Mouse (Mus musculus): ENCODE data around the gene Ndel1.
A peak's percentile ranks its signal among the peaks of the same experiment; 100 is the strongest.

Ndel1 gene

GRCm38 (mm10) chr11:68871748-68872147 is at the start of gene Ndel1:
Gene Ndel1, minus strand, starts transcription at chr11:68871858.
- no peak for DNase-seq

DNA sequence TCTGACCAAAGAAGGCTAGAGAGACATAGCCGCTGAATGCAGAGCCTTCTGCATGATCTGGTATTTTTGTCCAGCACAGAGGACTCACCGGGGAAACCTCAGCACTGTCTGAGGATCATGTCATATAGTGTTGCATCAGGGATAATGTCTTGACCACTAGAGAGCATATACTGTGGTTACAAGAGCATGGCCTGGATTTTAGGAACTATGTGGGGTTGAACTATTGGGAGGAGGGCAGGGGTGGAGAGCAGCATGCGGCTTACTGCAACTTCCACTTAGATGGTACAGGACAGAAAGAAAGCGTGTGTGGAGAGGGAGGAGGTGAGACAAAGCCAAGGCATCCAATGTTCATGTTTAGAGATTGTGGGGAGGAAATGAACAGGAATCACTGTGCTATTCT is 42.9 kb upstream of the Ndel1 start:
- no peak for DNase-seq

DNA sequence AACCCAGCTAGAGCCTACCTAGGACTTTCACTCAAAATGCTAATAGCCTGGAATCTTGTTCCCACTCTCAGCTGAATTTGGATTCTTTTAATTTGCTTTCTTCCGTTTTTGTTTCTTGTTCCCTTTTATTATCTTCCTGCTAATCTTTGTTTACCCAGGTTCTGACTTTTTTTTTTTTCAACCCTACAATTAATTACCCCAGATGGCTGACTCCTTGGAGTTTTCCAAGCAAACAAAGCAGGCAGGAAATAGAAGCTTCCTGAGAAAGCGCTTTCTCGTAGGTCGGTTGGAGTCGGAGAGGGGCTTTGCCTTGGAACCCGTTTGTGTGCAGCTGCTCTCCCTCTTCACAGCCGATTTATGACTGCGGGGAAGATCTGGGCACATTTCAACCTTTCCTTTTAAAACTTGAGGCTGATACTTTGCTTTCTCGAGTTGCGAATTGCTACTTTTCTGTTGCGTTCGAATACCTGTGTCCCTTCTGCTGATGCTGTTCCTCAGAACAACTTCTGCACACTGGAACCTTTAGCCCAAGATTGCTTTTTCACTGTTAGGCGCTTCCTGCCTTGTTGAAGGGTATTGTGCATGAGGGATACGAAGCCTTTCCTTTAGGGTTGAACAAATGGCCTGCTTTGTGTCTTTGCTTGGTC is 40.0 kb upstream of the Ndel1 start:
- DNase-seq, result no peak

DNA sequence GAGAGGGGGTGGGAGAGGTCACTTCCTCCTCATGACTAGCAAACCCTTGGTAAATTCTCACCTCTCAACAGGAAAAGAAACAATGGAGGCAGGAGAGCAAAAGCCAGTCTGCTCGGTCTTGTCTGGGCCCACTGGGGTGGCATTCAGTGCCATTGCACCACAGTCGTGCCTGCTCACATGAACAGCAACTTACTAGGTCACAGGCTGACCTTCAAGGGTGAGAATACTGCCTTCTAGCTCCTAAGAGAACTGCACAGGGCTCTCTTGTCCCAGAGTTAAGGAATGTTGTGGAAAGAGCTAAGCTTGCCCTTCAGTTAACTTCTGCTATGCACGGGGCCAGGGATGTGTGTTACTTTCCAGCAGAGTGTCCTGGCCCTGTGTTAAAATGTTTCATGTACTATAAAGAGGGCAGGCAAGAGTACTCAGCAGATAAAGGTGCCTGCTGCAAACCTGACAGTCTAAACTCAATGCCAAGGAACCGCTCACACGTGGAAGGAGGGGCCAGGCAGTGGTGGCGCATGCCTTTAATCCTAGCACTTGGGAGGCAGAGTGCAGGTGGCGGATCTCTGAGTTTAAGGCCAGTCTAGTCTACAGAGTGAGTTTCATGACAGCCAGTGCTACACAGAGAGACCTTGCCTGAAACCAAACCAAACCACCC is 37.3 kb upstream of the Ndel1 start:
- no peak for DNase-seq

DNA sequence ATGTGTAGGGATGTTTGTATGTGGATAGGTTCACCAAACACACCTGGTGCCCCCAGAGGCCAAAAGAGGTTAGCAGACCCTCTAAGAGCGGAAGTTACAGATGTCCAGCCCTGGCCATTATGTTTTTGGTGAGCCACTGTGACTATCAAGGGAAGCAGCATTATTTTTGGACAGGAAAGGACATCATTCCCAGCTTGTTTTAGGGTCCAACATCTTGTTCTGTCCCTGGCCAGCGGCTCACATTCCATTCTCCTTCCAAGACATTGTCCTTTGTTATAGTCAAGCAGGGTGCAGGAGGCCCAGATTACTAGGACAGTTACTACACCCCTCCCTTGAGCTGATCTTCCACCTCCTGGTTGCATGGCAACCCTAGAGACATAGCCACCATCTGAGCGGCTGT is 35.6 kb upstream of the Ndel1 start:
- no peak for DNase-seq

DNA sequence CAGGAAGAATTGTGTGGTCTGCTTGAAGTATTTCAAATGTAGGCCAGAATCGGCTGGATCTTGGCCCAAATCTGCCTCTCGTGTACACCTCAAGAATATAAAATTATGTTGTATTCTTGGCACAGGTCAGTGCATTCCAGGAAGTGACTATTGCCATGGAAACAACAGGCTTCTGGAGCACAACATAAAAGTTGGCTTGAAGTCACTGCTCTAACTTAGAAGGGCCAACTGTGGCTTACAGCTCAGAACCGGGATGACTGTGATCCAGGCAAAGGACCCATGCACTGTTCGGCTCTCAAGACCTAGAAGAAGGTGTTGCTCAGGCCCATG is 34.8 kb upstream of the Ndel1 start:
- no peak for DNase-seq

GRCm38 (mm10) chr11:68905665-68906460 is 34.2 kb upstream of the Ndel1 start:
- DNase-seq, result no peak

GRCm38 (mm10) chr11:68905138-68905531 is 33.5 kb upstream of the Ndel1 start:
- no peak for DNase-seq

- DNase-seq, result peak; percentile 55
These were observed 32.9 kb upstream of the Ndel1 start for GRCm38 (mm10) chr11:68904375-68905137.

GRCm38 (mm10) chr11:68903775-68904174 is 32.1 kb upstream of the Ndel1 start:
- DNase-seq, result no peak

DNA sequence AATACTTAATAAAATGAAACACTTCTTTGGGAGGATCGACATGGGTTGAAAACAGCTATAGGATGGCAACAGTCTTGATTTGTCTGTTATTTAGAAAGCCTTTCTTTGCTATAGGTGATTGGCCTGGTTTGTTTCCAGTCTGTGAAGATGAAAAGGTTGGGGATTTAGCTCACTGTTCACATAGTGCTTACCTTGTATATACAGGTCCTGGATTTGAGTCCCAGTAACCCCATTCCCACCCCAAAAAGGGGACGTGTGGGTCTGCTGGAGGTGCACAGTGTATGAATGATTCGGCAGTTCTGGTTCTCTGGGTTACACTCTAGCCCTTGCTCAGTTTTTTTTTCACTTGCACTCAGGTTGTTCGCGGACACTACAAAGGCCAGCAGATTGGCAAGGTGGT is 31.2 kb upstream of the Ndel1 start:
- no peak for DNase-seq

DNA sequence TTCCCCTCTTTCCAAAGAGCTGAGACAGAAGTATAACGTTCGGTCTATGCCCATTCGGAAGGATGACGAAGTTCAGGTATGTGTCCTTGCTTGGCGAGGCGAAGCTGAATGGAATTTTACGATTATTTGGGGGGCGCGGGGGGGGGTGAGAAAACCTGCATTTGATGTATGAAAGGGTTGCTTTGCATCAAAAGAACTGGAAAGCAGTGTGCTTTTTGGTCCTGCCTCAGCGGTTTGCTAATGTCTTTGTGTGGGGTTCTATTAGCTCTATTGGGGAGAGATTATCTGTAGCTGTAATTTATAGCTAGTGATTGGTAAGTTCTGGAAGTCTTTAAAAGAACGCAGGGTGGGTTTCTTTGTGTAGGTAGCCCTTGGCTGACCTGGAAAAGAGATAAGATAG is 30.7 kb upstream of the Ndel1 start:
- DNase-seq, result no peak

- no peak for DNase-seq
These were observed 30.3 kb upstream of the Ndel1 start for GRCm38 (mm10) chr11:68902047-68902364.

DNA sequence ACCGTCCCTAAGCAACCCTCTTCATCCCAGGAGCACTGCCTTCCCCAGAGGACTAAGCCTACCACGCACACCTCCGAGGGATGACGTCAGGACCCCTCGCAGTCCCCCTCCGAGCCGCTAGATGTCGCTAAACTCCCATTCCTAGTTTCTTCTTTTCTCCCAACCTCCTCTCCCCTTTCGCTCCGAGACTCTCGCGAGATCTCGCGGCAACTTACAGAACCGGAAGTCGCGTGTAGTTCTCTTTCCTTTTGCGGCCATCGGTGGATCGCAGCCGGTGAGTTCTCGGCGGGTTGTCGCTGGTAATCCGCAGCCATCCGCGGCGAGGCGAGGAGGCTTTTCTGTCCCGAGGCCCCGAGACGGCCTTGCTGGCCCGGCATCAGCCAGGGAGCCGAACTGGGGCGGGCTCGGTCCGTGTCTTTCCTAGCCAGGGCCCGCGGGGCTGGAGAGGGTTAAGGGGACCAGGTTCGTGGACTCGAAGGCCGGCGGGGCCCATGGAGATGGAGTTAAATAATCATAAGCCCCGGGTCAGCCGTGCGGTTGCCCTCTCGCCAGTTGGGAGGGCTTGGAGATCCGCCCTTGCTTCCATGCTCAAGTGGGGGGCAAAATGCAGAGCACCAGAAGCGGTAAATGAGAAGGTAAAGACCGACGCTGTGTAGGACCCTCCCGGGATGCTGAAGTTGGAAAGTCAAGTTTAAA is 29.8 kb upstream of the Ndel1 start, which contains the start of gene Rpl26:
TSS of gene Rpl26 (plus strand) at position 233 of the 696 bp plus-strand sequence.
- DNase-seq, result peak; percentile 98

DNA sequence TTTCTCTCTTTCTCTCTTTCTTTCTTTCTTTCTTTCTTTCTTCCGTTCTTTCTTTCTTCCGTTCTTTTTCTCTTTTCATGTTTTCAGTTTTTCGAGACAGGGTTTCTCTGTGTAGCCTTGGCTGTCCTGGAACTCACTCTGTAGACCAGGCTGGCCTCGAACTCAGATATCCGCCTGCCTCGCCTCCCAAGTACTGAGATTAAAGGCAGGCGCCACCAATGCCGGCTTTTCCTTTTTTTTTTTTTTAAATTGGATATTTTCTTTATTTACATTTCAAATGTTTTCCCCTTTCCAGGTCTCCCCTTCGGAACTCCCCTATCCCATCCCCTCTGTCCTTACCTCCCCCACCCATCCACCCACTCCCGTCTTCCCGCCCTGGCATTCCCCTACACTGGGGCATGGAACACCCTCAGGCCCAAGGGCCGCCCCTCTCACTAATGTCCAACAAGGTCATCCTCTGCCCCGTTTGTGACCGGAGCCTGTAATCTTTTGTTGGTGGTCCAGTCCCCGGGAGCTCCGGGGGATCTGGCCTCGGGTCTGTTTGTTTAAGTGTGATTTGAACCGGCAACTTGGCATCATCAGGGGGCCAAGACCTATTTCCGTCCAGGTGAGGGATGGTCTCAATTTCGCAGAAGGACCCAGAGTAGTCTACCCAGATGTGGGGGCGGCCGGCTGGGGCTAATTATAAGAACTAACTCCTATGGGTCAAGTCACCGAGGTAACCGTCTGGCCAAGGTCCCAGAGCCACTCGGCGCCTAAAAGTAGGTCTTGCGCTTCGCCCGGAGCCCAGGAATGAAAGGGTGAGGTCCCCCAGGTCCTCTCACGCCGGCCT is 29.1 kb upstream of the Ndel1 start:
- no peak for DNase-seq

- no peak for DNase-seq
These were observed 28.2 kb upstream of the Ndel1 start for GRCm38 (mm10) chr11:68899815-68900214.

GRCm38 (mm10) chr11:68898790-68899189 is 27.1 kb upstream of the Ndel1 start:
- no peak for DNase-seq

- DNase-seq, result no peak
These were observed 26.2 kb upstream of the Ndel1 start for GRCm38 (mm10) chr11:68897838-68898237.

DNA sequence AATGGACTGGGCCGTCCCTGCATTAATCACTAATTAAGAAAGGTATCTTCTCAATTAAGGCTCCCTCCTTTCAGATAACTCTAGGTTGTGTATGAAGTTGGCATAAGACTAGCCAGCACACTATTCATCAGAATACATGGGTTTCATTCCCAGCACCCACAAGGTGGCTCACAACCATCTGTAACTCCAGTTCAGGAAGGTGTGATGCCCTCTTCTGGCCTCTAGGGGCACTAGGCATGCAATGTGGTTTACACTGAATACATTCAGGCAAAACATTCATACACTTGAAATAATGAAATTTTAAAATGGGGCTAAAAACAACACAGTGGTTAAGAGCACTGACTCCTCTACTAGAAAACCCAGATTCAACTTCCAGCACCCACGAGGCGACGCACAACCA is 25.5 kb upstream of the Ndel1 start:
- no peak for DNase-seq

DNA sequence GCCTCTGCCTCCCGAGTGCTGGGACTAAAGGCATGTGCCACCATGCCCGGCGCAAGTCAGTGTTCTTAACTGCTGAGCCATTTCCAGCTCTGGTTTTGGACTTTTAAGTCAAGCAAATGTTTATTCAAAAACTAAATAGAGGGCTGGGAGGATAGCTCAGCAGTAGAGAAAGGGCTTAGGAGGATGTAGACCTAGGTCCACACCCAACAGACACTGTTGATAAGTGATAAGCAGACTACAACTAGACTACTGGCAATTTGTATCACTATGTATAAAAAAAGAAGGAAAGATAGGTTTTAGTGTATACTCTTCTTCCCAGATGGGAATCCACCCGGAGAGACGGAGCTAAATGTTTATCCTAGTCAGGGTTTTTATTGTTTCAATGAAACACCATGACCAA is 24.6 kb upstream of the Ndel1 start:
- DNase-seq, result no peak

GRCm38 (mm10) chr11:68893911-68894464 is 22.3 kb upstream of the Ndel1 start:
- DNase-seq, result no peak
